Mouse (Mus musculus) heart, postnatal 25 days (tissue): Measurements from ENCODE around the gene Oaz2. TPM values are rescaled to one million over a fixed set of nuclear protein-coding genes. Genes with fewer than 3 reads are reported as not detected.
"Not testable (repeated sequence)": the region's sequence is repeated elsewhere in the genome, so short reads cannot be mapped to it uniquely, and the experiment has no call there.

Source experiments
- DNase-seq: peaks from one replicate; pipeline ENCODE4 v3.0.0; 2022; ENCODE audit warnings: low spot score
- intact Hi-C: fragments of 180-260 bp; cut with DNase I; formaldehyde crosslinking; loops from one replicate; pipeline ENCODE4 v1.15.1; 2025
- total RNA-seq, 2 experiments: library from RNA; stranded (reverse); gene quantifications; 2 replicates each; pipeline ENCODE4 v1.2.3; 2021

The Oaz2 gene
- total RNA-seq, 2 experiments from 2014 or later = 249 to 259 TPM

GRCm38 (mm10) chr9:65648730-65649129 is 19.1 kb upstream of the Oaz2 start:
- intact Hi-C loops = no loop called here
- DNase-seq = no peak

DNA sequence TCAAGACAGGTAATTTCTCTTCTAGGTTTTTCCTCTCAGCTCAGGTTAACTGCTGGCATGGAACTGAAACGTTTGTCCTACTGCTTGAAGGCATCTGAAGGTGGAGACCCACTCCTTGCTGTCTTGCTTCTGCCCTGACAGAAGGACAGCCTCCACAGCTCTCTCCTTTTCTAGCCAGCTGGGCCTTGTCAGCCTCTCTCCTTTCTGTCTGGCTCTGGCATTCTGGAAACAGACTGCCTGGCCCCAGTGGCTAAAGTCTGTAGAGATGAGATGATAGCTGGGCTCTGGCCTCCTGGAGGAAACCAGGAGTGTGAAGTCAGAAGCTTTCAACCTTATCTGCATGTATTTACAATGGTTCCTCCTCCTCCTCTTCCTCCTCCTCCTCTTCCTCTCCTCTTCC is 17.8 kb upstream of the Oaz2 start:
- no peak for DNase-seq
- intact Hi-C loops = no loop called here

DNA sequence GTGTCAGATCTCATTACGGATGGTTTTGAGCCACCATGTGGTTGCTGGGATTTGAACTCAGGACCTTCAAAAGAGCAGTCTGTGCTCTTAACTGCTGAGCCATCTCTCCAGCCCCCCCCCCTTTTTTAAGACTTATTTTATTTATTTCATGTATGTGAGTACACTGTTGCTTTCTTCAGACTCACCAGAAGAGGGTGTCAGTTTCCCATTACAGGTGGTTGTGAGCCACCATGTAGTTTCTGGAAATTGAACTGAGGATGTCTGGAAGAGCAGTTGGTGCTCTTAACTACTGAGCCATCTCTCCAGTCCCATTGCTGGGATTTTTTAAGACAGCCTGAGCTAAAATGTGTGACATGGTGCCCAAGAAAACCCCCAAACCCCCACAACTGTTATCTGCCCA is 15.8 kb upstream of the Oaz2 start:
- DNase-seq, intact Hi-C loops: not testable (repeated sequence)

DNA sequence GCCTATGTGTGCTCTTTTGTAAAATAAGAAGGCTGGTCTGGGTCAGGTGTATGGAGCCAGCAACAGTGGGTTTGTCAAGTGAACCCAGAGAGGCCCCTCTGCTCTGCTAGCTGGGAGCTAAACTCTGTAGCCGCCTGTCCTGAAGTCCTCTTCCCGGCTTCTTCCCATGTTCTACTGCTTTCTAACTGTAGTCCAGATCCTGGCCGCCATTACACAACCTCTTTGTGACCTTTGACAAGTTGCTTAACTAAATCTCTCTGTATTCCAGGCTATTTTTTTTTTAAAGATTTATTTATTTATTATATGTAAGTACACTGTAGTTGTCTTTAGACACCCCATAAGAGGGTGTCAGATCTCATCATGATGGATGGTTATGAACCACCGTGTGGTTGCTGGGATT is 14.1 kb upstream of the Oaz2 start:
- intact Hi-C loops = no loop called here
- DNase-seq = no peak

DNA sequence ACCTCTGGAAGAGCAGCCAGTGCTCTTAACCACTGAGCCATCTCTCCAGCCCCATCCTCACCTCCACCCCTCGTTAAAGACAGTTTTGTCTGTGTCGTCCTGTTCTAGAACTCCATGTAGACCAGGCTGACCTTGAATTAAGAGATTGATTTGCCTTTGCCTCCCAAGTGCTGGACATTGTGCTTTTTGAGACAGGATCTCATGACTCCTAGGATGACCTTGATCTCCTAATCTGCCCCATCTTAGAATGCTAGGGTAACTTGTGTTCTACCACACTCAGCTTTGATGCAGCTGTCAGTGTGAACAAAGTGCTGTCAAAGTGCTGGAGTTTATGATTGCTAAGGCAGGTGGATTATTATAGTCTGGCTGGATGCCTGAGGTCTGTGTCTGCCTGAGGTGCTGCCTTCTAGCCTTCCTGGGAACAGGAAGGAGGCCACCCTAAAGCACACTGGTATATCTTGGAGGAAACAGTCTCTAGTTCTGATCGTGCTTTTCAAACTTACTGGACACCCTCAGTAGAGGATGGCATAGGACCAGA is 13.0 kb upstream of the Oaz2 start:
- intact Hi-C loops = no loop called here
- no peak for DNase-seq

DNA sequence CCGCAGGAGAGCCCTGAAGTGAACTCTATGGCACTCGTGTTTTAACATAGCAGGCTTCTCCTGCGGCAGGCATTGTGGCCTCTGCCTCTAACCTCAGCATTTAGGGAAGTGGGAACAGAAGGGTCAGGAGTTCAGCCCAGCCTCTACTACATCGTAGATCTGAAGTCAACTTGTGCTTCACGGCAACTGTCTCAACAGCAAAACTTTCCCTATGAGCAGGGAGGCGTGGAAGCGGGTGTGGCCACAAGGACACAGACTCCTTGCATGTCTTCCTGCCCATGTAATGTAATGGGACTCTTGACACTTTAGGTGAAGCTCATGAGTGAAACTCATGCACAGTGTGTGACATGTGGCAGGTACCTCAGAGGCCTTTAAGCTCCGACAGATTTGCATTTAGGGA is 12.3 kb upstream of the Oaz2 start:
- no peak for DNase-seq
- intact Hi-C loops = no loop called here

- DNase-seq = no peak
- intact Hi-C loops = no loop called here
These were observed 10.6 kb upstream of the Oaz2 start for GRCm38 (mm10) chr9:65657218-65657617.

DNA sequence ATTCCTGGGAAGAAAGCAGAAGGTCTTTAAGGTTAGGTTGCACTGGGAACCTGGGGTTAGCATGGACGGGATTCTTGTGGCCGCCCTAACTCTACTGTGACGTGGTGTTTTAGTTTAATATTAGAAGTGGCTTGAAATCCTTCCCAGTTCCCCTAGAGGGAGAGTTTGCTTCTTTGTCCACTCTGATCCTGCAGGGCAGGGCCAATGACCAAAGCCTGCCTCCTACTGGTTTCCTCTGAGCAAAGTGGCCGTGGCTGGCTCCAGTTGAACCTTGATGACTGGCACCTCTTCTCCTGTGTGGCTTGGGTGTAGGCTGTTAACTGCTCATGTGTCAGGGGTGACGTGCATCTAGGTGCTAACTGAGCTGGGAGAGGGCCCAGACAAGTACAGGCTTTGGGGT is 6.8 kb upstream of the Oaz2 start:
- DNase-seq = no peak
- intact Hi-C loops = loop anchor here (5.0 kb wide), 2 partner anchors 34 to 139 kb away; partner anchors contain the start of genes Ankdd1a and Rbpms2

GRCm38 (mm10) chr9:65661493-65661892 is 6.3 kb upstream of the Oaz2 start:
- DNase-seq = no peak
- intact Hi-C loops = loop anchor here (5.0 kb wide), 2 partner anchors 34 to 139 kb away; partner anchors contain the start of genes Ankdd1a and Rbpms2

DNA sequence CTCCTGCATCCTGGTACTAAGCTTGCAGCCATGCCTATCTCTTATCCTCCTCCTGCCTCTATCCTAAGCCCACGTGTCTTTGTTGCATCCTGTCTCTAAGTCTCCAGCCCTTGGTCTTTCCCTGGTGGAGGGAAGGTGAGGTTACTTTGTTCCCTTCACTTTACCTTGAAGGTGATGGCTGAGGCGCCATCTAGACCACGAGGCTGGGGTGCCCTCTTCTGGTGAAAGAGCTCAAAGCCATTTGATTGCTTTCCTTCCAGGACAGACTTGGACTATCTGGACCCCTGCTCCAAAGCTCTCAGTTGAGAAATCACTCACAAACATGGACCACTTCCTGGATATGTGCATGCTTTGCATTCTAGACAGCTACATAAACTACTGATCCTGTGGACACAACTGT is 3.6 kb upstream of the Oaz2 start:
- intact Hi-C loops = loop anchor here (1.0 to 5.0 kb wide), 4 partner anchors 37 to 185 kb away; partner anchors contain the start of genes Ankdd1a and Rbpms2
- no peak for DNase-seq

DNA sequence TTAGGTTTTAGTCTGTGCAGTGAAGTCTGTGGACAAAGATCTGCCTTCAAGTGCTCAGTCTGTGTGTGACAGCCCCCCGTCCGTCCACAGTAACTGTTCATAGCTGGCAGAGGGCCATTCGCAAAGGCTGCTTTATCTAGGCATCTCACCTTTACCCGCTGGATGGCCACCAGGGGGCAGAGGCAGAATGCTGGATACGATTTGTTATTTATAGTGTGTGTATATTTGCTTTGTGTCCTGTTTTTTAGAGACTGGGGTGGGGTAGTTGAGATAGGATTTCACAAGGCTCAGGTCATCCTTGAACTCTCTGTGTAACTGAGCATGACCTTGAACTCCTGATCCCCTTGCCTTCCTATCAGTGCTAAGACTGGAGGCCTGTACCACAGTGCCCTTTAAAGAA is 1.8 kb upstream of the Oaz2 start:
- intact Hi-C loops = loop anchor here (1.0 kb wide), 1 partner anchor 163 kb away; no protein-coding TSS in a partner anchor
- DNase-seq = peak; percentile 30

GRCm38 (mm10) chr9:65671431-65671931 is 3.7 kb downstream of the Oaz2 start:
- intact Hi-C loops = no loop called here
- DNase-seq = peak; percentile 69

DNA sequence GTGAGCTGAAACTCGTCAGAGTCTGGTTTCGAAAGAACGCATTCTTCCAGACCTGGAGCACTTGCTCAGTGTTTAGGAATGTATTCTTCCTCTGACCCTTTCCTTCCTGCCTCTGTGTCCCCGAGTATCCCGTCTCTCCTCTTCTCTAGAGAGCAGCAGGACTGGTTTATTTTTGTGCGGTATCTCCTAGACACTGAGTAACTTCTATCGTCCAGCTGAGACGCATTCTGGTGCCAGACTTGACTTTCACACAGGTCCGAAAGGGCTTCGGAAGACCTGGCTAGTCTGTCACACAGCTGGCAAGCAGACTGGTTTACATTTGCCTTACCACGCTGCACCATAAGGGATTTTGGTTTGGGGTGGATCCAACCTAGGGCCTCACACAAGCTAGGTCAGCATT is 5.2 kb downstream of the Oaz2 start:
- intact Hi-C loops = no loop called here
- DNase-seq = no peak

- DNase-seq = no peak
- intact Hi-C loops = no loop called here
These were observed 7.9 kb downstream of the Oaz2 start for GRCm38 (mm10) chr9:65675461-65676357.

DNA sequence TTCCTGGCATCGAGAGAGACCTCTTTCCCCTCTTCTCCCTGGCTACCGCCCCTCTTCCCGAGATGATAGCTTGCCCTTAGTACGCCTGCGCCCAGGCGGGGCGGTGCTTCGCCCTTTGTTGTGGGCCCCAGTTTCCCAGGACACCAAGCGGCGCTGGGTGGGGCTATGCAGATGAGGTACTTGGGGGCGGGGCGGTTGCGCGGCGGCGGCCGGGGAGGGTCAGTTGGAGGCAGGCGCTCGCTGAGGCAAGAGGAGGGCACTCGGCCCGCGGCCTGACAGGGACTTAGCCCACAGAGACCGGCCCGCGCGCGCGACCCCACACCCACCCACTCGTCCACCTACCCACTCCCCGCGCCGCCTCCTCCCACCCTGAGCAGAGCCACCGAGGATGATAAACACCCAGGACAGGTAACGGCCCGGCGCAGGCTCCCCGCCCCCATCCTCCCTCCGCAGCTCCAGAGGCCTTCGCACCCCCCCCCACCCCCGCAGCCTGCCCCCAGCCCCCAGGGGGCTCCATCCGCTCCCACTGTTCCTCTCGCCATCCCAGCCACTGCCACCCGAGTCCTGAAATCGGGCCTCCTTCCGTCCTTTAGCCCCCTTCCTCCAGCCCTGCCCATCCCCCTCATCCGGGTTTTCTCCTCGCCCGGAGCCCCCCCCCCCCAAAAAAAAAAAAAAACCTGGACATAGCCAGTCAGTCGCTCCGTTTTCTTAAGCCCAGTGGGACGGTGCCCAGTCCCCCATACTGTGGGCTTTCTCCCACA is 8.7 kb downstream of the Oaz2 start:
- DNase-seq = peak; percentile 95
- intact Hi-C loops = no loop called here

DNA sequence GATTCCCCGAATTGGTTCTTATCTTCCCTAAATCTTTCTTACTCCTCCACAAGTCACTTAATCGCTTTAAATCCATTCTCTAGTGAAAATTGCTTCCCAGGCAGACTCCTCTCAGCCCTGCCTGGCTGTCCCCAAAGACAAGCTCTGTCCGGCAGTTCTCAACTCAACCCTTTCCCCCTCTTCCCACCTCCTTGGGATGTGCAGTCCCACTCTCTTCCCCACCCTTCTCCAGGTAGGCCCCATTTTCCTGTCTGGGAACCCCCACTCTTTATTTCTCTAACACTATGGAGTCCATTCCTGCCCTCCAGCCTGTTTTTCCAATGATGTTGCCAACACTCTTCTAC is 9.3 kb downstream of the Oaz2 start:
- no peak for DNase-seq
- intact Hi-C loops = no loop called here

GRCm38 (mm10) chr9:65679181-65679761 is 11.5 kb downstream of the Oaz2 start:
- peak; percentile 27 for DNase-seq
- intact Hi-C loops = no loop called here

- intact Hi-C loops = no loop called here
These were observed 13.3 kb downstream of the Oaz2 start for GRCm38 (mm10) chr9:65680938-65681633.

GRCm38 (mm10) chr9:65681634-65681940 is 13.8 kb downstream of the Oaz2 start:
- intact Hi-C loops = no loop called here
- DNase-seq = no peak

More at GRCm38 (mm10) chr9:65680938-65681633, 13.3 kb downstream of the Oaz2 start:
- no peak for DNase-seq

- DNase-seq = no peak
- intact Hi-C loops = no loop called here
These were observed 14.4 kb downstream of the Oaz2 start for GRCm38 (mm10) chr9:65682183-65682582.
